Mouse (Mus musculus) megakaryocyte, embryonic 14.5 days (primary cell): ENCODE measurements around the gene Wnk2. TPM values are rescaled to one million over a fixed set of nuclear protein-coding genes. Genes with fewer than 3 reads are reported as not detected.
A peak's percentile ranks its signal among the peaks of the same experiment; 100 is the strongest.

Source experiments
- H3K27me3 ChIP-seq: replicated peaks from 2 replicates; pipeline ENCODE3; 2012; ENCODE audit warnings: inconsistent platforms
- H3K36me3 ChIP-seq: replicated peaks from 2 replicates; pipeline ENCODE3; 2012; ENCODE audit warnings: low read length, inconsistent platforms, mixed read lengths
- H3K4me1 ChIP-seq: 2 replicates; pipeline ENCODE4 v1.6.1; 2012; ENCODE audit warnings: inconsistent platforms
- H3K4me3 ChIP-seq: replicated peaks from 2 replicates; pipeline ENCODE3; 2012; ENCODE audit warnings: moderate library complexity, mild to moderate bottlenecking, inconsistent platforms
- H3K9me3 ChIP-seq: 2 replicates; pipeline ENCODE4 v1.6.1; 2012; ENCODE audit warnings: inconsistent platforms
- FLI1 ChIP-seq: IDR thresholded peaks from 2 replicates; pipeline ENCODE4 v1.6.1; 2012; ENCODE audit warnings: low read length, inconsistent platforms, mixed read lengths
- GATA1 ChIP-seq: IDR thresholded peaks from 3 replicates; pipeline ENCODE4 v1.6.1; 2012; ENCODE audit warnings: mixed read lengths, low read length, inconsistent platforms, borderline replicate concordance
- polyA plus RNA-seq: library from polyadenylated mRNA; stranded (reverse); fragments of >175 nt; gene quantifications from 2 replicates; pipeline ENCODE4 v1.2.3, GENCODE M21; 2012; ENCODE audit warnings: low replicate concordance; ENCODE audit not compliant: insufficient read depth

Gene Wnk2
- polyA plus RNA-seq, 1 experiment = 0.02 TPM

DNA sequence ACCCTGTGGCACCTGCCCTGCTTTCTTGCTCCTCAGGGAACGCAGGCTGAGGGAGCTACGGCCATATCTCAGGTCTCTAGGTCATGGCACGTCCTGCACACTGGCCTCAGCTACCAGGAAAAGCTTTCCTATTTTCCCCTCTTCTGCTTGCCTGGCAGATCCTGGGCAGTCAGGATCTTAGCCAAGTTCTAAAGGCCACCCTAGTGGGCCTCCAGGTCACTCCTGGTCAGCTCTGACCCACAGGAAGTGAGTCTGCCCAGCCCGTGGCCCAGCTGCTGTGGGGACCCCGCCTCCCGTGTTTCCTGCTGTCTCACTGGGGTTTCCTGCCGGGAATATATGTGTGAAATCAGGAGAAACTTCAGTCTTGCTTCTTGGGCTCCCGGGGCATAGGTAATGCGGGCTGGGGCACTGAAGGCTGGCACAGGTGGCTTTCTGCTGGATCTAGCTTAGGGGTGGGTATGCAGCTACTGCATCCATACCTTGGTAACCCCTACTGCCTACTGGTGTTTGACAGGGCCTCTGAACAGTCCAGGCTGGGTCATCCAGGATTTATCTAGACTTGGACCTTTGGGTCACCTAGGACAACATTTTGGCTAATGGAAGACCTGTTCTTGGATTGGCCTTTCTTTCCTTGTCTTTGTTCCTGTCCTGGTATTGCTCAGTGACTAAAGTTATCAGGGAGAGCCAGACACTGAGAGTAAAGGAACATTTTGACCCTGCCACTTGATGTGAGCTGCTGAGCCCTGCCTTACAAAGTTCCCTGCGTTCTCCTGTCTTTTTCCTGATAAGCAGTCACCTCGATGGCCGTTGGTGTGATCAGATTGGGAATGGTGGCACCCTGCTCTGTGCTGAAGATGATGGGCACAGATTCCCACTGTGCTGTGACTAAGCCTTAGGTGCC, 42.4 kb upstream of the Wnk2 start:
- Histone ChIP-seq H3K36me3 (peaks cover 66% of the 10 kb centered on the region), H3K9me3 (no peaks in the 10 kb centered on the region), H3K4me3 (peak overlapping the region; percentile 98), H3K4me1 (peaks cover 97% of the 10 kb centered on the region), H3K27me3 (peaks cover 2% of the 10 kb centered on the region)
- TF ChIP-seq GATA1 = no peak
- no peak; the same call in 1 of the 2 replicates for TF ChIP-seq FLI1

DNA sequence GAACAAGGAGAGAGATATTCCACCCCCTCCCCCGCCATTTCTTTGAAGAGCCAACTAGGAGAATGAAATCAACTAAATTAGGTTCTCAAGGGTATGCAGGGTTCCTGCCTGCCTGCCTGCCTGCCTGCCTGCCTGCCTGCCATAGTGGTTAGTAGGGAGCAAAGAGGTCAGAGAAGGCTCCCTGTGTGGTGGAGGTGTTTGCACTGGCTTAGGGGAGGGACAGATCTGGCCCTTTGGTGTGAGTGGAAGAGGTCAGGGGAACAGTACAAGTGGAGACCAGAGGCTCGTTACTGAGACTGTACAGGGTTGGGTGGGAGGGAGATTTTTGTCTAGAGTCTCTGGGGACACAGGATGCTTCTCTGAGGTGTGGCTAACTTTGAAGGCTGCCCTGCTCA, 41.1 kb upstream of the Wnk2 start:
- TF ChIP-seq GATA1 (no peak), FLI1 (no peak)
- Histone ChIP-seq H3K4me3 (peak overlapping the region; percentile 98), H3K9me3 (peaks cover 4% of the 10 kb centered on the region; the same call in 1 of the 2 replicates), H3K36me3 (peaks cover 53% of the 10 kb centered on the region), H3K4me1 (peaks cover 96% of the 10 kb centered on the region), H3K27me3 (peaks cover 3% of the 10 kb centered on the region)

DNA sequence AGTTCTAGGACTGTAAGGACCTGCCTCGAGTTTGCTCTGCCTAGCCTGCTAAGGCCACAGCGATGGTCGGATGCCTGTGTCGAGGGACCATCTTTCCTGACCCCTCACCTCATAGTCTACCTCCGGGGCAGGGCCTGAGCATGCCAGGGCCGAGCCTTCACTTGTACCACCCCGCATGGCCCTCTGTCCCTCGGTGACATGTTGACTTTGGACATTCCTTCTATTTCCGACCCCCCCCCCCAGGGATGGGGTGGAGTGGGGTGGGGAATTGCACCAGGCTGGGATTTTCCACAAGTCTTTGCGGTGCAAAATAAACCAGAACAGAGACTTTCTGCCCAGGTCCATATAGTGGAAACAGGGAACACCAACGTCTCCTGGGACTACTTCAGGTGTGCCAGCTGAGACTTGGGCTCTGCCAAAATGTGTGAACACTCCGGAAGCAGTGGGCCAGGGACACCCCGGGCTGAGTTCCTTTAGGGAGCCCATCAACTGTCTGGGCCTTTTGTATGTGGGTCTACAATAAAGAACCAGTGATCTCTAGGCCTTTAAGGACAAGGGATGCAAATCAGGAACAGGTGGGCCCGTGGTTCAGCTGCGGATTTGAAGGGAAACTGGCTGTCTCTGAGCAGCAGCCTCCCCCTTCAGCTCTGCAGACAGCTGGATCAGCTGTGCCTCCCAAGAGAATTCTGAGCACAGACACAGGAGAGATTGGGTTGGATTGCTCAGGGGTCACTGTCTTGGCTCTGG, 40.6 kb upstream of the Wnk2 start:
- Histone ChIP-seq H3K4me3 (peak overlapping the region; percentile 98), H3K27me3 (peaks cover 1% of the 10 kb centered on the region)

DNA sequence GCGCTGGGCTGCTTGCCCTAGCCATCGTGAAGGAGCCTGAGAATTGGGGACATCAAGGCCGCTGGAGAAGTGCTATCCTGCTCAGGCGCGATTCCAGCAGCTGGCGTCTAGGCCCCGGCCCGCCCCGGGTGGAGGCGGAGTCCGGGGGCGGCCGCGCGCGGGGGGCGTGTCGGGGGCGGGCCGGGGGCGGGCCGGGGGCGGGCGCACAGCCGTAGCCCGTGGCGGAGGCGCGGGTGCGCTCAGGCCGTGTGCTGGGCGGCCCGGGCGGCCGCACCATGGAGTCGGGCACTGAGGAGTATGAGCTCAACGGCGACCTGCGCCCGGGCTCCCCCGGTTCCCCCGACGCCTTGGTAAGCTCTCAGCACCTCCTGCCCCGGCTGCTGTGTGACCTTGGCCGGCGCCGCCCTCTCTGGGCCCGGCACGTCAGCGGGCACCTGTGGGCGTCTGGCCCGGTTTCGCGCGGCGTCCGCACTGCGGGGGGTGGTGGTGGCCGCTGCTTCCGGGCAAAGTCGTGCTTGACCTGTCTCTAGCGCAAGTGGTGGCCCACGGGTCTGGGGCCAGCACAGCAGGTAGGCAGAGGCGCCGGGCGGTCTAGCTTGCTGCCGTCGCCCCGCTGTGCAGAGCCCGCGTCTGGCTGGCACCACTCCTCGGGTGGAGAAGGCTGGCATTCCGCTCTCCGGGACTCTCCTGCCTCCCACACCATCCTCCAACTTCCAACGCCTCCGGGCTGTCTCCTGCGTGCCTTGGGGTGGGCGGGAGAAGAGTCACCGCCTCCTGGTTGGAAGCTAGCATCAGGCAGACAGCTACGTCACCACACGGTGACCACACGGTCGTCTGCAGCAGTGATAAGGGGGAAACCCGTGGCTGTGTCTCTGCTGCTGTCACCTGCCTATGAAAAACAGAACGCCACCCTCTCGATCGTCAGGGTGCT, 39.7 kb upstream of the Wnk2 start, which contains the start of gene Ninj1:
Gene Ninj1, plus strand, starts transcription at position 198 of the 931 bp plus-strand sequence.
- Histone ChIP-seq H3K9me3 (peaks cover 7% of the 10 kb centered on the region; the same call in 1 of the 2 replicates), H3K4me1 (peaks cover 96% of the 10 kb centered on the region), H3K36me3 (peaks cover 39% of the 10 kb centered on the region), H3K27me3 (peaks cover 4% of the 10 kb centered on the region), H3K4me3 (peak within 1 kb of the TSS; percentile 98)
- peak; percentile 96 for TF ChIP-seq GATA1
- TF ChIP-seq FLI1 = no peak

More for the DNA sequence above, 40.6 kb upstream of the Wnk2 start:
- Histone ChIP-seq H3K9me3 (peaks cover 7% of the 10 kb centered on the region; the same call in 1 of the 2 replicates), H3K36me3 (peaks cover 48% of the 10 kb centered on the region), H3K4me1 (peaks cover 96% of the 10 kb centered on the region)
- TF ChIP-seq FLI1 (no peak), GATA1 (no peak)

DNA sequence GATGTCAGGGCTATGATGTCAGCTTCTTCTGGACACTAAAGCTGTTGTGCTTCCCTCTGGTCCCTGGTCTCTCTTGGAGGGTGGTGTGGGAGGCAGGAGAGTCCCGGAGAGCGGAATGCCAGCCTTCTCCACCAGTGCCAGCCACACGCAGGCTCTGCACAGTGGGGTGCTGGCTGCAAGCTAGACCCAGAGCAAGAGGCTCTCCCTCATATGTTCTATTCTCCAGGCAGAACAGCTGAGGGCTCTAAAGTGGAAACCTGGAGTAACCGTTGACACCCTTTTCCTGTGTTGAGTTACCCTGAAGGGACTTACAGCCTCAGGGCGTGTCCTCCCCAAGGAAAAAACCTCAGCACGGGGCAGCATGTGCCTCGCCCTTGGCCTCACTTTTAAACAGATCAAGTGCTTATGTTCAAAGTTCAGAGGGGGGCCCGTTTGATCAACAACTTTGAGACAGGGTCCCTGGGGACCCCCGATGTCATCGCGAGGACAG, 39.0 kb upstream of the Wnk2 start:
- Histone ChIP-seq H3K9me3 (peaks cover 7% of the 10 kb centered on the region; the same call in 1 of the 2 replicates), H3K4me1 (peaks cover 96% of the 10 kb centered on the region), H3K36me3 (peaks cover 32% of the 10 kb centered on the region), H3K27me3 (peaks cover 4% of the 10 kb centered on the region), H3K4me3 (peak overlapping the region; percentile 98)
- TF ChIP-seq GATA1 (no peak), FLI1 (no peak)

DNA sequence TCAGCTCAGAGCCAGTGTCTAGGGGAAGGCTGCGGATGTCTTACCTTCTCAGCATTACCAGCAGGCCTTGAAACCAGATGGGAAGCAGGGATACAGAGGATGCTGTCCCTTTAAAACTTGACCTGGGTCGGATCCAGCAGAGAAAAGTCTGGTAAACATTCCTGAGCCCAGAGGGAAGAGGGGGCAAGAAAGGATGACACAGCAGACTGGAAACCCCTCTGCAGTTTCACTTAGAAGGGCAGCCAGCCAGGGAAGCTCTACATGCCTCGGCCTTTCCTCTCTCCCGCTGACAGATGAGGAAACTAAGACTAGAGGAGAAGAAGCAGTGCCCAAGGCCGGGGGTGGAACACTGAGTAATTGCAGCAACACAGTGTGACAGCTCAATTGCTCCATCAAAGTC, 35.8 kb upstream of the Wnk2 start:
- Histone ChIP-seq H3K4me3 (peak overlapping the region; percentile 38), H3K9me3 (peaks cover 7% of the 10 kb centered on the region; the same call in 1 of the 2 replicates), H3K4me1 (peaks cover 96% of the 10 kb centered on the region), H3K27me3 (peaks cover 6% of the 10 kb centered on the region), H3K36me3 (peaks cover 3% of the 10 kb centered on the region)
- TF ChIP-seq FLI1 (no peak), GATA1 (no peak)

DNA sequence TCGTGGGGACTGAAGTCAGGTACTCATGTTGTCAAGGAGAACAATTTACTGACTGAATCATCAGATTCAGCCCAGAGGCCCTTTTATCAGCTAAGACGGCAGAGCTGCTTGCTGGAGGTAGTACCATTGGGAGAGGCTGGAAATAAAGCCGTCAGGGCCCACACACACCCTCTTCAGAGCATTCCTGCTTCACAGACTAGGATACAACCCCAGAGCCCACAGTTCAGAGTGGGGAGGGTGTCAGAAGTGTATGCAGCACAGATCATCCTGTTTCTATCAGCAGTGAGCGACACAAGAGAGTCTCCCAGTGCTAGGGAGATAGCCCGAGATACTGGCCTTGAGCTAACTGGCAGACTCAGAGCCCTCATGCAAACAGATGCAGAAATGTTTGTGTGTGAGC, 35.3 kb upstream of the Wnk2 start:
- Histone ChIP-seq H3K4me1 (peaks cover 96% of the 10 kb centered on the region), H3K36me3 (no peaks in the 10 kb centered on the region), H3K9me3 (peaks cover 7% of the 10 kb centered on the region; the same call in 1 of the 2 replicates), H3K27me3 (peaks cover 6% of the 10 kb centered on the region), H3K4me3 (no peak overlapping the region)
- TF ChIP-seq GATA1 (no peak), FLI1 (no peak)

DNA sequence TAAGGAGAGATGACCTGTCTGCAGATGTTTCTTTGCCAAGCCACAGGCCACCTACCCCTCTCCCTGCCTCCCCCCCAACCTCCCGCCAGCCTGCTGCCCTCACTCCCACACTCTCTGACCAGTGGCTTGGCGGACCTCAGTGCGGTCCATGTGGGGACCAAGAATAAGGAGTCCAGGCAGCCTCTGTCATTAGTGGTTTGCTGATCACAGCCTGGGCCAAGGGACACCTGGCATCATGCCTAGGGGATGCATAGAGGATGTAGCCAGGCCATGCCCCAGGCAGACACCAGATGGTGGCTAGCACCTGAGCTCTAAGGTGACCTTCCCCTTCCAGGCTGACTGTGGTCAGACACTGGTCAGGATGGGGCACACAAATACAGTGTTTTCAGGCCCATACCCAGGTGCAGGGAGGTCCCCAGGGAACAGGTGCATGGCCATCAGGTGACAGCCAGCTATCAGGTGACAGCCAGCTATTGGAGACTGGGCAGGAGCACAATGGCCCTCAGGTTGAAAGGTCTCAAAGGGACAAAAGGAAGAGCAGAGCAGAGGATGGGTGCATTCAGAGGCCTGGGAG, 33.7 kb upstream of the Wnk2 start:
- H3K27me3 ChIP-seq = peaks cover 6% of the 10 kb centered on the region
- TF ChIP-seq FLI1 = no peak
- no peak for TF ChIP-seq GATA1
- H3K36me3 ChIP-seq = no peaks in the 10 kb centered on the region
- peaks cover 7% of the 10 kb centered on the region; the same call in 1 of the 2 replicates for H3K9me3 ChIP-seq
- peaks cover 90% of the 10 kb centered on the region for H3K4me1 ChIP-seq
- peak overlapping the region; percentile 24 for H3K4me3 ChIP-seq
